Mouse (Mus musculus): ENCODE measurements at regions not wholly inside any gene's neighbourhood (a gene's known extent, or its start where the extent isn't known, plus 50 kb on each side); places are given as distances from the start of the nearest gene placed in this dataset.

DNA sequence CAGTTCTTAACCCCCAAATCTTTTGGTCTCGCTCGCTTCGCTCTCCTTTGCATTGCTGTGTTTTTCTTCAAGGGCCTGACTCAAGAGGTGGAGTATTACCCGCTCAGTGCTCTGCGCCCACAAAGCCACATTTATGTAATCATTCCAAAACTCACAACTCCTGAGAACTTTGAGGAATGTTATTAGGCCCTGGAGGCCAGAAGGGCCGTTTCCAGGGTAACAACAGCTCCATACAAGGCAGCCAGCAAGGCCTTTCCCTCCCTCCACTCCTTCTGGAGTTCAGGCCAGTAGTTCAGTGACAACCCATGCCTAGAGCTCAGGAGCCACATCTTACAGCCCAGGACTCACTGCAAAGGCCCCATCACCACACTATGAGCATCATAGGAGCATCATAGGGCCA is 365.1 kb downstream of the Bcor start:
- DNase-seq (ENCODE audit: low spot score in 2 of 2), result no peak

DNA sequence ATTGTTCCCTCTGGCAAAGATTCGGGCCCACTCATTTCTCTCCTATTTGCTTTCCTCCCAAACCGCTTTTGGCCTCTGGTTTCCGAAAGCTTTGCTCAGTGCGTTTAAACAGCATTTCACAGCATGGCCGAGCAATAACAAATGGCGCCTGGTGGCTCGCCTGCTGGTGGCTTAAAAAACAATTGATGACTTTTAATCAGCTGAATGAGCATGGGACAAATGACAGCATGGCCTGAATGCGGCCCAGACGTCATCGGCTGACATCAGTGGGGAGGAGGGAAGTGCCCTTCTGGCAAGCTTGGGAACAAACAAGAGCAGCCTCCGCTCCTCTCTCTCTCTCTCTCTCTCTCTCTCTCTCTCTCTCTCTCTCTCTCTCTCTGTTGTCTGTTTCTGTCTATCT is 362.3 kb downstream of the Bcor start:
- DNase-seq (ENCODE audit: low spot score in 2 of 2), result no peak

DNA sequence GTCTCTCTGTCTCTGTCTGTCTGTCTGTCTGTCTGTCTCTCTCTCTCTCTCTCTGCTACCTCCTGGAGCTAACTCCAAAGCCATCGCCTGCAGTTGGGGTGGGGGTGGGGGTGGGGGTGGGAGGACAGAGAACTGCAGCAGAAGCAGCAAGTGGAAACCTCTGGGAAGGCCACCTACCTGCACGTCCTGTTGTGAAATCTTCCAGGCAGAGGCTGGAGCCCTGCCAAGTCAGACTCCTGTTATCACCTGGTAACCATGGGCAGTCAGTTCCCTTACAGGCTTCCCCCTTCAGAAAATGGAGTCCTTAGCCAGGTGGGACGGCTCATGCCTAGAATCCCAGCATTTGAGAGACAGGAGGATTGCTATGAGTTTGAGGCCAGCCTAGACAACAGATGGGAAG is 361.8 kb downstream of the Bcor start:
- DNase-seq (ENCODE audit: low spot score in 2 of 2), result no peak

DNA sequence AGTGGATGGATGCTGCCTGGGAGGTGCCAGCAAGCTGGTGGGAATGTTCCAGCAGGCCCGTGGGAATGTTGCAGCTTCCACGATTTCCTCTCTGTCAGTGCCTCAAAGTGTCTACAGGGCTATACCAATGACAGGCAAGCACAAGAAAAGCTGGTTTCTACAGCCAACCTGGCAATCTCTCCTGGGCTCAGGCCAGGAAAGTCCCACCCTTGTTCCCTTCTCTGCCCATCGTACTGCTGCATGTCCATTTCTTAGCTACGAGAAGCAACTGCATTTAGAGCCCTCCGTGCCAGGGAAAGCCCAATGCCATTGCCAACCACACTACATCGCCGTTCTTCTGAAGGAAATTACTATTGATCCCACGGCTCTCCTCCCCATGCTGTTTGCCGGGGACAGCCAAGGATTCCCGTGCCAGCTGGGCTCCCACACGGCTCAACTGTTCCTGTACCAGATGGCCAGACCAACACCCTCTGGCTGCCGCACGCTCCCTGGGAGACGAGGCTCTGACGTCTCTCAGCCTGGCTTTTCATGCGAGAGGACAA is 359.7 kb downstream of the Bcor start:
- no peak for DNase-seq (ENCODE audit: low spot score in 2 of 2)

DNA sequence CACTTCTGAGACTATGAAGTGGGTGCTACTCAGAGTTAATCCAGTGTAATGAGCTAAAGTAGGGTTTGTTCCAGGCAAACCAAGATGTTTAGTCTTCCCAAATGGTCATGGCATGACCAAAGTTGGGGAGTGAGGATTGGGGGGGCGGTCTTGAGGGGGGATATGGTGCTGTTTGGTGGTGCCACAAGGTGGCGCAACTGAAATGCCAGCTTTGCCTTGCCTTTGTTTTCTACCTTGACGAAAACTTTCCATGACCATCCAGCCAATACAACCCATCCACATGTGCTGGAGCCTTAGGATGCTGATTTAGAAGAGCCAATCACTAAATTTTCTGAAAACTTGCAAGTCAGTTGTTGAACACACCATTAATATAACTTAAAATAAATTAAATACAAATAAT is 358.9 kb downstream of the Bcor start:
- DNase-seq (ENCODE audit: low spot score in 2 of 2), result no peak

DNA sequence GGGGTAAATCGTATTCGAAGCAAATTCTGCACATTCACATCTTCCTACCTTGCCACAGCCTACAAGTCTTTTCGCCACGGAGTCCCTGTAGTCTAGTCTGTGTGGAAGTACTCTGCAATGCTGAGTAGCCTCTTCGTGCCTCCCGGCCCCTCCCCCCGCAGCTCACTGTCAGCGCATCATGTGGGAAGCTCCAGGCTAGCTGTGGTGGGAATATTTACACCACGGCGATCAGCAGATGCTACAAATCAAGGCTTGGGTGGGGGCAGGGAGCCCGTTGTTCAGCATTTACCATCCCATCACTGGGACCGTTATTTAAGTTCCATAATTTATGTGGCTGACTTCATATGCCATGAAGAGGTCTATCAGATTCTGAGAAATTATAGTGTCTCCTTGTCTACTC is 358.5 kb downstream of the Bcor start:
- DNase-seq (ENCODE audit: low spot score in 2 of 2), result no peak

DNA sequence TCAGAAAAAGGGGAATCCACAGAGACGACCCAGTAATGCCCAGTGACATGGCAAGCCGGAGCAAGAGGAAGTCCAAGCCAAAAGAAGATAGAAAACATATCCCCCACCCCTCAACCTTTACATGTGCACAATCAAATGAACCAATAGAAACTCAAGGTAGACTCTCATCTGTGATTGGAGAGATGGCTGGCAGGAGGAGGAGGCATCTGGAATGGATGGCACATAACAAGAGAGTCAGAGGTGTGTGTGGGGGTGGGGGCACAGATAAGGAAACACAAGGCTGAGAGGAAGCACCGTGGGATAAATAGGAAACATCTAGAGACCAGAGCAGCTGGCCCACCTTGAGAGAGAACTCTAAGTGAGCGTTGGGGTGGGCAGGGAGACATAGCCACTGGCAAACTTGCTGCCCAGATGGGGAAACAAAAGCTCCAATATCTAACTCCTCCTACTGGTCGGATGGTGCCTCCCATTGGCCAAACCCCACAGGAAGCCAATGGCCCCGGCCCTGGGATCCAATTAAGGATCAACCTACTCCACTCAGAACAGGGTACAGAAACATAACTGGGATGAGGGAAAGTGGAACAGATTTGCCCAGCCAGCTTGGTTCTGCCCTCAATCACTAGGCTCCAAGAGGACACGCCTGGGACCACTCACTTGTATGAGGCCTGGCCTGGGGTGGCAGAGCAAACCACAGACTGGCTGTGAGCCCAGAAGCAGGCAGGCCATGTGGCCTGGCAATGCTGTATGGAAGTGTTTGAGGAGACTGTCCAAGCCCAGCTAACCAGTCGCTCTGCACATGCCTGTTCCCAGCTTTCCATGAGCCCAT is 357.9 kb downstream of the Bcor start:
- DNase-seq (ENCODE audit: low spot score in 2 of 2), result no peak

DNA sequence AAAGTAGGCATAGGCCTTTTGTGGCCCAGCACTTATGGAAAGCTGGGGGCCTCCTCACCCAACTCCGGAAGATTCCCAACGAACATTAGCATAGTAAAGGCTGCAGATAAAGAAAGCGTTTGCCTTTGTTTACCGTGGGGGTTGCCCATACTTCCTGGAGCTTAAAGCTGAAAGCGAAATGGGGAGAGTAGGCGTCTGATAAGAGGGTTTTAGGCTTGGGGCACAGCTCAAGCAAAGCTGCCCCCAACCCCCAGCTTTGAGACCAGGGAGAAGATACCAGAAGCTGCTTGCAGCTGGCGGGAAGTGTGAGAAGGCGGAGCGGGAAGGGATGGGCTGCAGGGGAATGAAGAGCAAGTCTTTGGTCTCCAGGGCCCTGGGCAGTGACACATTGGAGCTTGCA is 356.9 kb downstream of the Bcor start:
- no peak for DNase-seq (ENCODE audit: low spot score in 2 of 2)

DNA sequence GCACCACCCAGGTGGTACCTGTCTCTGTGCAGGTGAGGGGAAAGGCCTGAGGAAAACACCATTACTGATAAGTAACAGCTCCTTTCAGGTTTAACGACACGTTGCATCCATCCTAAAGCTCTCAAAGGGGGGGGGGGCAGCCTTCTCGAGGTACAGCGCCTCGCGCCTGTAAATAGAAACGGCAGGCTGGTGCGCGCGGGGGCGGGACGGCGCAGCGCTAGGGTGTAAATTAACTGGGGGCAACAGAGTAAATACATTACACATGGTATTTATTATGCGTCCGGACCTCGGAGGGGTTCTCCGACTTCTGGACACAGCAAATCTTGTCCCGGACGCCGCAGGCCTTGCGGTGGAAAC is 353.3 kb downstream of the Bcor start:
- no peak for DNase-seq (ENCODE audit: low spot score in 2 of 2)

DNA sequence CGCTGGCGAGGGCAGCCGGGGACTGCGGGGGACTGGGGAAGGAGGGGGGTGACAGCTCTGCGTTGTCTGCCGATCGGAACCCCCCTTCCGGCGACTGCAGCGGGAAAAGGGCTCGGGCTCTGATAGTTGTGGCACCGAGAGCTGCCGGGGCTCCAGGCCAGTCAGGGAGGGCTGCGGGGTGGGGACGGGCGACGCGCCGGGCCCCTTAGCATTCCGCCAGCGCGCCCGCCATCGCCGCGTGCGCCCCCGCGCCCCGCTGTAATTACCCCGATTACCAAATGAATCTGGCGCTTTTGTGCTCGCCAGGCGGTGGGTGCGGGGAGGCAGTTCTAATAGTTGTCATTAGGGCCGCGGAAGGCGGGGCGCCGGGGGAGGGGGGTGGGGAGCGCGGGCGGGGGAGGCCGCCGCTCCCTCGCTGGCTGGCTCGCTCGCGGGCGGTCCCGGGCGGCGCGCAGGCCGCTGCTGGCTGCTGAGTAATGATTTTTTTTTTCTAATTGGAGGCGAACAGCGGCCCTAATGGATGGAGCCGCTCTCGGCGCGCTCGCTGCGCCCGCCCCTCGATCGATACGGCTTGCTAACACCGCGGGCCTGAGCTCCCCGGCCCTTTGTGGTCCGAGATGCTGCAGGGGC is 352.8 kb downstream of the Bcor start:
- DNase-seq (ENCODE audit: low spot score in 2 of 2), result no peak

DNA sequence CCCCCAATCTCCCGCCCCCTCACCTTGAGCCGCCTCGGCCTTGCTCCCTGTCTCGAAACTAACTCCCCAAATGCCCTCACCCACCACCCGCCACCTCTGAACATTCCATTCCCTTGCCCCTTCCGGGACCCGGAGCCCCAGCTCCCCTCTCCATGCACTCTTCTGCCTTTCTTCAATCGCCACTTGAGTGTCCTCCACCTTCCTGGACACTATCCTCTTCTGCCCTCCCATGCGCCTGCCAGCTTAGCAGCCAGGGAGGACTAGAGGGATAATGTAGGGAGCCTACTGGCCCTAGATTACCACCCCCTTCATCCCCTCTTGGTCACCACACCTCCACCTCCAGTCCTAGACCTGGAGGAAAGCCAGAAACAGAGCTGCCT is 352.3 kb downstream of the Bcor start:
- DNase-seq (ENCODE audit: low spot score in 2 of 2), result no peak

DNA sequence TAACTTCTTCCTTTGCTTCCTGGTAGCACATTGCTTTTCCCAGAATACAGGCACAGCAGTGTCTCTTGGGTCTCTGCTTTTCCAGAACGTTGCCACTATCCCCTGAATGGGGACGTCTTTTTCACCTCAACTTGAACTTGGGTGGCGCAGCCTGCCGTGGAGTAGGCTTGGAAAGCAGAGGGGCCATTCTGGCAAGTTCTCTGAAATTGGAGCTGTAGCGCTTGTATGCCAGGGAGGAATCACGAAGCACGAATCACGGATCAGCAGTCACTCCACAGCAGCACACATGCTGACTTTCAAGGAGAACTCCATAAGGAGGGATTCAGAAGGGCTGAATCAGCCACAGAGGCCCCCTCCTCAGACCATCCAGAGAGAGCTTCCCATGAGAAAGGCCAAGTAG is 351.2 kb downstream of the Bcor start:
- no peak for DNase-seq (ENCODE audit: low spot score in 2 of 2)

DNA sequence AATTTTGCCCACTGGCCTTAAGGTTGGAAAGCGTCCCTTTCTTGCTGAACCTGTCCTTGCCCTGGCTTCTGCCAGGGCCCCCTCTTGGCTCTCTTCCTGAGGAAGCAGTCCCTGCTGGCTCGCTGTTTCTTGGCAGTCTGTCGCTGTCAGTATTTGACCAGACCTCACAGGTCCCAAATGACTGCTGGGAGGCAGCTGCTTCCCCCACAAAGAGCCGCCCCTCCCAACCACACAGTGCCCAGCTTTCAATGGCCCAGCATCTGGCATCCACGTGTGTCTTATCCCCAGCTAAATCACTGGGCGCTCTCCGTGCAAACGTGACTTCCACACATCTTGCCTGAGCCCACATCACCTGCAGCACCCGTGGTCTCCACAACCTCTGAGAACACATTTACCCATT is 345.3 kb downstream of the Bcor start:
- no peak for DNase-seq (ENCODE audit: low spot score in 2 of 2)

DNA sequence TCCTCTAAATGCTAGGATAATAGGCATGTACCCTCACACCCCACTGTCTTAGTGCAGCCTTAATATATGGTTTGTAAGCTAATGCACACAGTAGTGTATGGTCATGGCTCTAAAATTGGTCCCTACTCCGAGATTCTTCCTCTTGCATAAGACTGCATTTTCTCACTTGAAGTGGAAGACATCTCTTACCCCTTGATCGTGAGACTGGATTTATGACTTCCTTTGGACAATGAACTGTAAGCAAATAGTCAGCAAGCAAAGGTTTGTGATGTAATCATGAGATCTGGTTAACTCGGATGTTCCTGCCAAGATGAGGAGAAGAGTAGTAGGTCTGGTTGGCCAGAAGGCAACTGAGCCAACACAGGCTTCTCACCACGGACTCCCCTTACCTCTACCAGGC is 344.3 kb downstream of the Bcor start:
- no peak for DNase-seq (ENCODE audit: low spot score in 2 of 2)

DNA sequence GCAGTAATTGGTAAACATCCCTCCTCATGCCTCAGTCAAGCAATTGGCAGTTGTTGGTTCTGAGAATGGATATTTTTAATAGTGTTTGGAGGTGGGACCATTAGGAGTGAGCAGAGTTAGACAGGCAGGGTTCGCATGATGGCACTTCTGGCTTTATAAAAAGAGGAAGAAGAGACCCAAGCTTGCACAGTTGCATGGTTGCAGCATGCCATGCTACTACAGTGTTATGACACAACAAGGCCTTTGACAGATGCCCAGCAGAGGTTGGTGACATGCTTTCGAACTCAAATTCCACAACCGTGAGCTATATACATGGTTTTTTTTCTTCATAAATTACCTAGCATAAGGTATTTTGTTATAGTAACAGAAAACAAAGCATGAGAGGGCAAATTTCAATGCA is 341.5 kb downstream of the Bcor start:
- no peak for DNase-seq (ENCODE audit: low spot score in 2 of 2)

DNA sequence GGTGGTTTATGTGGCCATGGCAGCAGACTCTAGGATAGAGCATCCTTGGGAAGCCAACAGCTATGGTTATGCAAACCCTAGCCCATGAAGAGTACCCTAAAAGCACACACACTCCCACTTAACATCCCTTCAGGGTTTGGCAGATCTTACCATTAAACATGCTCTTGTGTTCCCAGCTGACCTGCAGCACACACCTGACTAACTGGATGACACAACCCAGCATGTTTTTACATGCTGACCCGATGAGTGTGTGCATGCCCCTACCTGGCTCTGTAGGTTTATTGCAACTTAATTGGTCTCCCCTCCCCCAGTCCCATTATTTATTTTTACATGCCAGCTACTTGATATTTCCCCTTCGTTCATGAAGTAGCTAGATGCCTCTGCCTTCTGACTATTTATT is 339.0 kb downstream of the Bcor start:
- no peak for DNase-seq (ENCODE audit: low spot score in 2 of 2)

DNA sequence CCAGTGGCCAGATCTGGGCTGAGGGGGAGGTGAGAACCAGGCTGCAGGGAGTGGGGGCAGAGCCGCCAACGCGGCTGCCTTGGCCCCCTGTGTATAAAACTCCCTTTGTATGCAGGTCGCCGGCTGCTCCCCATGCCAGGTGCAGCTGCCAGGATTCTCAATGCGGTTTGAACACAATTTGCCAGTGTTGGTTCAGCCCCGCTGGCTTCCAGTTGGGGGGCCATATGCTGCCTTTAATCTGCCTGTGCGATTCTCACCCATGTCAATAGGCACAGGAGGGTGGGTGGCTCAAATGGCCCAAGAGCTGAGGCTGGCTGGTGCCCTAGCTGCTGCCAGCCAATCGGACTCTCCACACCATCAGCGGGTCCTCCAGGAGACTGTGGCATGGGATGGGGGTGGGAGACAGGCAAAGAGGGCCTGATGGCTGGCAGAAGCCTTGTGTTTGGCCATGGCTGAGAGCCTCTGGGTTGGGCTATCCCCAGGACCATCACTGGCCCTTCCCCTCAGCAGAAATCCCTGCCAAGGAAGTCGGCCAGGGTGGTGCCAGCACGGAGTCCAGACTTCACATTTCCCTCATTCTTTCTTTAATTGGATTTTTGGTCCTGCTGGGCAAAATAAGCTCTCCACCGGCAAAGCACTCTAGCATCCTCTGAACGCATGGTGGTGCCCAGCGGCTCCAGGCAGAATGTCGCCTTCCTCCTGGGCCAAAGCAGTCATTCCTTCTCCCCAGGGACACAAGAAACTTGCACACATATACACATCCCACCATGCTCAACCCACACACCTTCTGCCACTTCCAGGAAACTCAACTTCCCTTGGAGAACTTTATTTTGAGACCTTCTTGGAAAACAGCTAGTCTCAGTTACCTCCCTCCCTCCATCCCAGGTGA is 338.0 kb downstream of the Bcor start:
- no peak for DNase-seq (ENCODE audit: low spot score in 2 of 2)

DNA sequence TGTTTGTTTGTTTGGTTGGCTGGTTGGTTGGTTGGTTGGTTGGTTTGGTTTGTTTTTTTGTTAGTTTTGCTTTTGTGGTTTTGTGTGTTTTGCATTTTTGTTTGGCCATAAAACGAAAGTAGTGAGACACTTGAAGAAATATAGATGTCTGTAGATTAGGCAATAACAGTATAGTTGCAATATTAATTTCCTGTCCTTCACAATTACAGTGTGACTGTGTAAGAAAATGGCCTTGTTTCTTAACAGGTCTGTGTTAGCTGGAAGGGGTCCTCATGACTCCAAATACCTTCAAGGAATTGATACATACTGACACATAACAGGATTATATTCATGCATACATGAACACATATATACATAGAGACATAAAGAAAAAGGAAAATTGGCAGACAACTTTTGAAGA is 334.2 kb downstream of the Bcor start:
- DNase-seq (ENCODE audit: low spot score in 2 of 2), result no peak

DNA sequence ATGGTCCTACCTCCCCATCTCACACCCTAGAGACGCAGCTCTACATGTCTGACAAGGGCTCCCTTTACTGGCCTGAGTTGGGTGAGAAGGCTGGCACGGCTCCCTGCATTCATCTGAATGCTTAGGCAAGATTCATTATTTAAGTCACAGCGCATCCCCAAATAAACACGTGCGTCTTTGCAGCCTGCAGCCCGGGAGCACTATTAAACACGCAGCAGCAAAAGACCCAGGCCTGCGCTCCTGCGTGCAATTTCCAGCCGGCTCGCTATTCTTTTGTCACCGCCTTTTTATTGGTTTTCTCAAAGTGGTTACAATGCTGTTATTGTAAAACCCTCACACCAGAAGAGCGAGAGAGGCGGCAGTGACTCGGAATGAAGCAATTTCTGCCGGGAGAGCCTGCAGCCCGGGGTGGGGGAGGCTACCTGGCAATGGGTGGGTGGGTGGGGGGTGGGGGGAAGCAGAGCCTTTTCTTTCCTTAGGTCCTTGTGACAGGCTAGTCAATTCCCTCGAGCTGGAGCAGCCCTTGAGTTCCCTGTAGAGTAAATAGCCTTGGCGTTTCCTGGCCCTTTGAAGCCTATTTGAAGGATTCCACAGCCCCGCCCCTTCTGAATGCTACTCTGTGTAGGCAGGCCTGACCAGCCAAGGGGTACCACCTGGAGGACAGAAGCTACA is 333.3 kb downstream of the Bcor start:
- DNase-seq (ENCODE audit: low spot score in 2 of 2), result no peak

DNA sequence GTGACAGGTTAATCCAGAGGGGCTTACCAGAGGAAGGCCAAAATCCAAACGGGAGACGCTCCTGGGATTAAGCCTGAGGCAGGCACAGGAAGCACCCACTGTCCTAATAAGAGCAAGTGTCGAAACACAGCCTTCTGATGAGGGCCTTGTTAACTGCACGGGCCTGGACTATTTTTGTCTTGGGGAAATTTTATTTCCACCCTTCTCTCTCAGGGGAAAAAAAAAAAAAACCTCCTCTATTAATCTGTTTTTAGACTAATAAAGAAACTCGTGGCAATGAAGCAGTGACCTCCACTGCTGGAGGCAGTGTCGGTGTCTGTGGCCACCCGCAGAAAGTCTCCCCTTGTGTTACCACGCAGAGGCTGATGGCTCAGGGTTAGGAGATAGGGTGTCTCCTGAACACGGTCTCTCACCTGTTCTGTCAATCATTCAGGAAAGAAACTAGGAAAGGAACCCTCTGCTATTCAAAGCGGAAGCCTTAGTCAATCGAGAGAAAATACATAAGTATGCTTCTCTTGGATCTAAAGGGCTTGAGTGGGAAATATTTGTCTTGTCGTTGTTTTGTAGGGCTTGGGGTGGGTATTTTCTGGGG is 330.6 kb downstream of the Bcor start:
- DNase-seq (ENCODE audit: low spot score in 2 of 2), result no peak

DNA sequence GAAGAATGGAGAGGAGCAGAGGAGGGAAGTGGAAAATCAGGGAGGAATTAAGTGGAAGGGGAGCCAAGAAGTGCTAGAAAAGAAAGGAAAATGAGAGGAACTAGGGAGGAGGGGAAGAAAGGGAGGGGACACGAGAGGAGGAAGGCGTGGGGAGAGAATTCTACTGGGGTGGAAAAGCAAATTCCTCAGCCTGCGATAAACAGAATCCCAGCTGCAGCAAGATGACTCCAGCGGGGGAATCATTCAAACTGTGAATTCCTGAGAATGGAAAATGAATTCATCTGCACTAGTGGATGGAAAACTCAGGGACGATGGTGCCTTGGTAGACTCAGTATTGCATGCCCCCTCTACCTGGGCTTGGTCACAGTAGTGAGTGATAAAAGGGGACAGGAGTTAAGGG is 322.6 kb downstream of the Bcor start:
- DNase-seq (ENCODE audit: low spot score in 2 of 2), result no peak

Data from spleen, postnatal 14 days (tissue).